Mouse (Mus musculus): Measurements from ENCODE around the gene Lrrc1.
A peak's percentile ranks its signal among the peaks of the same experiment; 100 is the strongest.

The Lrrc1 gene

GRCm38 (mm10) chr9:77543351-77544321 is 1.0 kb downstream of the Lrrc1 start:
- peak; percentile 13 to 37 for DNase-seq (ENCODE audit: low spot score in 2 of 2)

GRCm38 (mm10) chr9:77541556-77541955 is 3.1 kb downstream of the Lrrc1 start:
- DNase-seq (ENCODE audit: low spot score in 2 of 2): no peak

DNA sequence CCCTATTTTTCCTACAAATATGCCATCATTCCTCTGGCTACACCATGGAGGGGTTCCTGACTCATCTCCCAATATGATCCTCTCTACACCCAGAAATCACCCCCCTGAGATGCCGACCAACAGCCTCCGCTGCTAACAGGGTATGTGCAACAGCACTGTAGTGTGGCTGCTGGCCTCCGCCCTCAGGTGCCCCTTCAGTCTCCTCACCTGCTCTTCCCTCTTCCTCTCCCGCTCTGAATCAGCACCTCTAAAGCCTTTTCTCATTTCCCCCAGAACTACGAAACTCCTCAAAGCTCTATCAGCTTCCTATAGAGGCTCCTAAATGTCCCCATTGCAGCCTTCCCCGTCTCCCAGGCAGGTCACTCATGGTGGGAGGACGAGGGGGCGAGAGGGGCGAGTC is 5.4 kb downstream of the Lrrc1 start:
- no peak for DNase-seq (ENCODE audit: low spot score in 2 of 2)

GRCm38 (mm10) chr9:77537357-77537756 is 7.3 kb downstream of the Lrrc1 start:
- no peak for DNase-seq (ENCODE audit: low spot score in 2 of 2)

GRCm38 (mm10) chr9:77536832-77537231 is 7.8 kb downstream of the Lrrc1 start:
- no peak for DNase-seq (ENCODE audit: low spot score in 2 of 2)

DNA sequence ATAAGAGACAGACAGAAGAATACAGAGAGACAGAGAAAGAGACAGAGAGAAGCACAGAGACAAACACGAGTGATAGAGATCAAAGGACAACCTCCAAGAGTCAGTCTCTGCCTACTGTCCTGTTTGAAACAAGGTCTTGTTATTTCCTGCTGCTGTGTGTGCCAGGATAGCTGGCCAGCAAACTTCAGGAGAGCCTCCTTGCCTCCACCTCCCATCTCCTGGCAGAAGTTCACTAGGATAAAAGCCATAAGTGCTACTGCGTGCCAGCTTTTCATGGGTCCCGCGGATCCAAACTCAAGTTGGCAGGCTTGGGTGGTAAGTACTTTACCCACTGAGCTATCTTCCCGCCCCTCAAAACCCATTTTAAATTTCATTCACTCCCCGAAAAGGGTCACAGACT is 8.4 kb downstream of the Lrrc1 start:
- no peak for DNase-seq (ENCODE audit: low spot score in 2 of 2)

DNA sequence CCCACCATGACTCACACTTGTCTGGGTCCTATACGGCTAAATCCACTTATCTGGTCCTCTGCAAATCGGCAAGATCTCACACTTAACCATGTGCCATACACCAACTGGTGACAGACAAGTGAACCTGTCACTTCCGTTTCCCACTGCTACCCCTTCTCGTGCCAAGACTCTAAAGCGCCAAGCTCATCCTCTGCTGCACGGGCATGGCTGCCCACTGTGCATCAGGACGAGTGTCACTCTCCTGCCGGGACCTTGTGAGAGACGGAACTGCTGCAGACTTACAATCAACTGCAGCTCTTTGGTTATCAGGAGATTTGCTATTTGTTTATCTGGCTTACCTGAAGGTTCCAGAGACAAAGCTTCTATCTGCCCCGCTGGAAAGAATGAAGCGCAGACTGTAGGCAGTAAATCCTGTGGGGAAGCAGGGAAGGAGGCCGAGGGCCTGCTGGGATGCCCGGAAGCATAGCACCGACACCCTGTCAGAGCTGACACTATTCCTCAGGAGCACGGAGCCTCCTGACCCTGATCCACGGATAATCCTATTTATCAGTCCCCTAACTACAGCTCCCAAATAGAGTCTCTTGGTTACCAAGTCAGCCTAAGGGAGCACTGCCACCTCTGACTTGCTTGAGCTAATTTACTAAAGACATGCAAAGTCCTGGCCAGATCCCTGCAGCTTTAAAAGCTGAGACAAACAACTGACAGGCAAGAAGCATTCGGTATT is 9.5 kb downstream of the Lrrc1 start:
- DNase-seq (ENCODE audit: low spot score in 2 of 2): no peak

GRCm38 (mm10) chr9:77528379-77529041 is 16.2 kb downstream of the Lrrc1 start:
- DNase-seq (ENCODE audit: low spot score in 2 of 2): no peak

GRCm38 (mm10) chr9:77527170-77527569 is 17.5 kb downstream of the Lrrc1 start:
- no peak for DNase-seq (ENCODE audit: low spot score in 2 of 2)

- no peak for DNase-seq (ENCODE audit: low spot score in 2 of 2)
Measured at GRCm38 (mm10) chr9:77526715-77527114, 18.0 kb downstream of the Lrrc1 start.

DNA sequence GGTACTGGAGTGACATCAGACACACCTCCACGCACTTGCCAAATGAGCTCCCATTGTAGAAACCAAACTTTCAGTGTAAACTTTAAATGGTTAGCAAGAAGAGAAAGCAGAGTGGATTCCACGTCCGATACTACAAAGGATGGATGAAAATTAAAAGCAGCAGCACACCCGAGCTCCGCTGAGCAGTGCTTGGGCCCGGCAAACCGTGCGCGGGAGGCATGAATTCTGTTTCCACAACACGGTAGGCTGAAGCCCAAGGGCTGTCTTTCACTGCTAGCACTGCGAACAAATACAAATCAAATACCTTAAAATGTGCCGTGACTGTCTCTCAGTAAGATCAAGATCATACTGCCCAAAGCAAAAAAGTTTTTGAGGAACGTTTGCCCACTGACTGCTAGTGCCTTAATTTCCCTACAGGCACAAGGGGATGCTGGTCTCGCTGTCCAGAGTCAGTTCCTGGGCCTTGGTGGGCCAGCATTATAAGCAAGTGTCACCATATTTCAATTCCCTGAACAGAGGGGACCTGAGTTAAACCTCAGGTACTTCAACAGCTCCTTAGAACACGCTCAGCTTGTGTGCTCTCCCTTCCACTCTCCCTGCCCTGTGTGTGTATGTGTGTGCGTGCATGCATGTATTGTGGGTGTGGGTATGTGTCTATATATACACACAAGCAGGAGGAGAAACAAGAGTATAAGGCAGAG is 18.9 kb downstream of the Lrrc1 start:
- peak in 1 of 2 experiments; percentile 21 for DNase-seq (ENCODE audit: low spot score in 2 of 2)

- DNase-seq (ENCODE audit: low spot score in 2 of 2): no peak
Measured at GRCm38 (mm10) chr9:77523793-77524192, 20.9 kb downstream of the Lrrc1 start.

- DNase-seq (ENCODE audit: low spot score in 2 of 2): no peak
Measured at GRCm38 (mm10) chr9:77522476-77522875, 22.2 kb downstream of the Lrrc1 start.

DNA sequence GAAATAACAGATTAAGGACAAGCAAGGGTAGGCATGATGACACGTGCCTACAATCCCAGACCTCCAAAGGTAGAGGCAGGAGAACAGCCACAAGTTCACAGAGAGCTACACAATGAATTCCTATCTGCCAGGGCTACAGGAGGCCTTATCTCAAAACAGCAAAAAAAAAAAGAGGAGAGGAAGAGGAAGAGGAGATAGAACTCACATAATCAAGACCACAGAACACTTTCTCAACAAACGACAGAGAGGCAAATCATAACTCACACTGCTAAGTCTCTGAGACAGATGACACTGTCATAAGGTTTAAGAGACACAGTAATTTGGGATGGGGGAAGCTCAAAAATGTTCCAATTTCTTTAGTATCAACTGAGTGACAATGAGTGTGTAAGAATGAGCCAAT is 25.5 kb downstream of the Lrrc1 start:
- DNase-seq (ENCODE audit: low spot score in 2 of 2): no peak

DNA sequence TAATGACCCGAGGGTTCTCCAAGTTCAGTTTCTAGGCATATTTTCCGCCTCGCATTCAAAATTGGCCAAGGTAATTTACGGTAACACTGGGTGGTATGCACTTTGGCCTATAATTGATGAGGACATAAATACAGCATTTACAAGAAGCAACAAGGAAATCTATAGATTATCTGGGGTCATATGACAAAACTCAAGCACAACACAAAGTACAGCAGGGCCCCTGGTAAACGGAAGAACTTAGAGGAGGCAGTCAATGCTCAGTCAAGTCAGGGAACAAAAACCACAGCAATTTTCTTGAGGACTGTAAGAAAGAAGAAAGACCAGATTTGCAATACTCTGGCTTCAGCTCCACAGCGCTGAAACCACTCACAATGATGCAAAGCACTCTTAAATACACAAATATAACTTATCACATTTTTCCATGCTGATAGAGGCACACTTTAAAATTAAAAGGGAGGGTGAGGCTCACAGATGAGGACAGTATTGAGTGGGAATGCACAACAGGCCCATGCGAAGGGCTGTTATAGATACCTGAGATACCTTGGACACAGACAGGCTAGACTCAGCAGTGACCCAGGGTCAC is 27.8 kb downstream of the Lrrc1 start:
- no peak for DNase-seq (ENCODE audit: low spot score in 2 of 2)

DNA sequence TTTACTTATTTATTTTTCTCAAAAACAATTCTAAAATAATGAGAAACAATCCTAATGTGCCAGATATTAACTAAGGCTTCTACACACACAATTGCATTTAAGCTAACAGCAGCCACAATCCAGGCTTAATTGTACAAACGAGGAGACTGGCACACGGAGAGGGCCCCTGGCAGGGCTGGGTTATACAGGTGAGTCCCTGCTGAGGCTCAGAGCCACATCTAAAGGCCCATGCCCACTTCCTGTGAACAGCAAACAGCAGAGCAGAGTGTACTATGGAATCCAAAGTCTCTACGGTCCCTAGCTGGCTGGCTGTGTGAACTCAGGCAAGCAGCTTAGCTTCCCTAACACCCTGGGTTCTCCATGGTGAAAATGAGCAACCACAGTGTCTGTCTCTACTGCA is 30.8 kb downstream of the Lrrc1 start:
- DNase-seq (ENCODE audit: low spot score in 2 of 2): no peak

- no peak for DNase-seq (ENCODE audit: low spot score in 2 of 2)
Measured at GRCm38 (mm10) chr9:77512220-77512619, 32.5 kb downstream of the Lrrc1 start.

GRCm38 (mm10) chr9:77510574-77510973 is 34.1 kb downstream of the Lrrc1 start:
- no peak for DNase-seq (ENCODE audit: low spot score in 2 of 2)

- no peak for DNase-seq (ENCODE audit: low spot score in 2 of 2)
Measured at GRCm38 (mm10) chr9:77507743-77508394, 36.8 kb downstream of the Lrrc1 start.

DNA sequence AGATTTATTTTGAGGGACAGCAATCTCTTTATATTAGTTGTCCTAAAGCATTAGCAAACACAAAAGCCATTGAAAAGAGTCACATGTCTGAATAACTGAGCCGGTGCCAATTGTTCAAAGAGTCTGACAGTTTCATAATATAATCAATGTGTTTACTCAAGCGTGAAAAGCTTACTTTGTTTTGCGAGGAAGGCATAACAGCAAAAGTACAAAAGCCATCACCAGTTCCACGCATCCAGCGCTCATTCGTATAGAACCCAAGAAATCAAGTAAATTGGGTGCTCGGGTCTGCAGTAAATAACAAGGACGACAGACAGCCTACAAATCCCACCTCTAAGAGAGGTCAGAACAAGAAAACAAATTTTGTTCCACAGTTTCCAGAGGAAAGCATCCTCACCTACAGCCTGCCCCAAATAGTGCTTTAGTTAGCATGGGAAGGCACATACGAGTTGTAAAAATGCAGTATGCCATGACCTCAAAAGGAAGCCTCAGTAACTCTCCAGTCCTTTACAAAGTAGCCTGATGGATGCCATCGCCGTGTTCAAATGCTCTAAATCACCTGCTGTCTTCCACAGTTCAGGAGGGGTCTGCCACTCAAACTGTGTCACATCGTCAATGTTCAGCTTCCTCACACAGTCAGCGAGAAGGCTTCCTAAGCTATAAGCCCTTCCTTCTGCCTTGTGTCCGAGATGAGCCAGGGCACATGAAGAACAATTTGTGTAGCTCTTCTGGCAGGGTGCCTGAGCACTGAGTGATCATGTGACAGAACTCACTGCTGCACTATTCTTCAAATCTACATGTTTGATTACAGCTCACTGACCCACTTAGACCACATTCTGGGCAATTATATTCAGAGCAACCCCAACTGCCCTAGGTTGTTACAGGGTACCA is 41.9 kb downstream of the Lrrc1 start:
- no peak for DNase-seq (ENCODE audit: low spot score in 2 of 2)

All from right cerebral cortex, adult 2 months (tissue).